Mouse (Mus musculus) mature B cell (primary cell): Measurements from ENCODE around the gene Immp2l.
"Not testable (repeated sequence)": the region's sequence is repeated elsewhere in the genome, so short reads cannot be mapped to it uniquely, and the experiment has no call there.

ENCODE experiments used
- in situ Hi-C: fragments of 300-500 bp; cut with MboI; formaldehyde crosslinking; loops from 2 replicates; pipeline ENCODE4 v1.14.3; 2019

The Immp2l gene

GRCm38 (mm10) chr12:41023511-41024421 lies at the start of gene Immp2l:
Immp2l (plus strand) TSS chr12:41024090.
- in situ Hi-C loops = no loop called here

GRCm38 (mm10) chr12:40978719-40979500 lies 45.0 kb upstream of the Immp2l start:
- in situ Hi-C loops = no loop called here

- in situ Hi-C loops = no loop called here
Observed at GRCm38 (mm10) chr12:40979716-40980115, 44.2 kb upstream of the Immp2l start.

GRCm38 (mm10) chr12:40980160-40980559 lies 43.7 kb upstream of the Immp2l start:
- in situ Hi-C loops = no loop called here

GRCm38 (mm10) chr12:40983021-40983420 lies 40.9 kb upstream of the Immp2l start:
- in situ Hi-C loops = no loop called here

- in situ Hi-C loops = no loop called here
Observed at GRCm38 (mm10) chr12:40984735-40985134, 39.2 kb upstream of the Immp2l start.

- in situ Hi-C loops = no loop called here
Observed at GRCm38 (mm10) chr12:40985791-40986190, 38.1 kb upstream of the Immp2l start.

GRCm38 (mm10) chr12:40988311-40989065 lies 35.4 kb upstream of the Immp2l start:
- in situ Hi-C loops = no loop called here

GRCm38 (mm10) chr12:40991647-40992046 lies 32.2 kb upstream of the Immp2l start:
- in situ Hi-C loops = no loop called here

GRCm38 (mm10) chr12:40992237-40992636 lies 31.7 kb upstream of the Immp2l start:
- in situ Hi-C loops = not testable (repeated sequence)

- in situ Hi-C loops = no loop called here
Observed at GRCm38 (mm10) chr12:40994846-40995245, 29.0 kb upstream of the Immp2l start.

- in situ Hi-C loops = no loop called here
Observed at GRCm38 (mm10) chr12:40995618-40996370, 28.1 kb upstream of the Immp2l start.

GRCm38 (mm10) chr12:41022516-41022915 lies 1.4 kb upstream of the Immp2l start:
- in situ Hi-C loops = no loop called here

- in situ Hi-C loops = no loop called here
Observed at GRCm38 (mm10) chr12:41024512-41024911, 622 bp downstream of the Immp2l start.

GRCm38 (mm10) chr12:41027485-41027884 lies 3.6 kb downstream of the Immp2l start:
- in situ Hi-C loops = no loop called here

- in situ Hi-C loops = no loop called here
Observed at GRCm38 (mm10) chr12:41031119-41031518, 7.2 kb downstream of the Immp2l start.

GRCm38 (mm10) chr12:41033196-41033595 lies 9.3 kb downstream of the Immp2l start:
- in situ Hi-C loops = no loop called here

GRCm38 (mm10) chr12:41039834-41040233 lies 15.9 kb downstream of the Immp2l start:
- in situ Hi-C loops = no loop called here

GRCm38 (mm10) chr12:41041737-41042136 lies 17.8 kb downstream of the Immp2l start:
- in situ Hi-C loops = no loop called here

GRCm38 (mm10) chr12:41044493-41045132 lies 20.7 kb downstream of the Immp2l start:
- in situ Hi-C loops = no loop called here
